Mouse (Mus musculus): ENCODE data around the gene Zfp169. TPM values are rescaled to one million over a fixed set of nuclear protein-coding genes. Genes with fewer than 3 reads are reported as not detected.
"Not testable (repeated sequence)": the region's sequence is repeated elsewhere in the genome, so short reads cannot be mapped to it uniquely, and the experiment has no call there.

Zfp169 gene
- polyA plus RNA-seq, 1 experiment = 3.4 TPM

DNA sequence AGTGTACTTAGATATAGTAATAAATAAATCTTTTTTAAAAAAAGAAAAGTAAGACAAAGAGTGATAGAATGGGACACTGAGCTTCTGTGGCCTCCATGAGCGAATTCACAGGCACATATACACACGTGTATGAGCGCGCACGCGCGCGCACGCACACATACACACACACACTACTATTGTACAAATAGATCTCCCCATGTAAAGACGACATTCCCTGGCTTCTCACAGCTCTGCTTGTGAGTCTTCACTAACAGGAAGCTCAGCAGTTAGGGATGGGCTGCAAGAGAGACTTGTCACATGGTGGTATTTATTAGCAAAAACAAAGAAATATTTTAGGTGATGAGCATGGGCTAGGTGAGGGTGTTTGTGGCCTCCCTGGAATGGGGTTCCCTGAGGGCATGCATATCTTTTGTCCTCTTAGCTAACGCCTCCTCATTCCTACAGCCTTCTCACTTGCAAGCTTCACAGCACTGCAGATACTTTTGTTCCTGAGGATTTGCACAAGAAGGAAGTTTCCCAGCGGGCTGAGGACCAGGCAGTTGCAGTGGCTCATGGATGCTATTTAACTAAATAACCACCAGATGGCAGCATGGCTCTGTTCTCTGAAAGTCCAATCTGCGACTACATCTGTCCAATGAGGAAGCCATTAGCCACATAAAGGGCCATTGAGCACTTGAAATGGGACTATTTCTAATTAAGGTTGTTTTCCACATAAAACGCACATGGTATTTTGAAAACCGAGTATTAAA is 15.0 kb upstream of the Zfp169 start:
- WGBS = 53% methylated on average over 15 of the region's 15 CpGs
- peak; percentile 53 for DNase-seq (ENCODE audit: low read depth, low spot score)

DNA sequence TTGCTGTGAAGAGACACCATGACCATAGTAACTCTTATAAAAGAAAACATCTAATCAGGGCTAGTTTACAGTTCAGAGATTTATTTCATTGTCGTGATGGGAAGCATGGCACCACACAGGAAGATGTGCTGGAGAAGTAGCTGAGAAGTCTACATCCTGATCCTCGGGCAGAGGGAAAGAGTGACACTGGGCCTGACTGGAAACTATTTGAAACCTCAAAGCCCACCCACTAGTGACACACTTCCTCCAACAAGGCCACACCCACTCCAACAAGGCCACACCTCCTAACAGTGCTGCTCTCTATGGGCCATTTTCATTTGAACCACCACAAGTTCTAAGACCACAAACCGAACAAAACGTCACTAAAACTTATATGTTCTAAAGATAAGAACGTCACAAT is 12.5 kb upstream of the Zfp169 start:
- WGBS = 72% methylated on average over 5 of the region's 5 CpGs
- DNase-seq (ENCODE audit: low read depth, low spot score) = no peak

DNA sequence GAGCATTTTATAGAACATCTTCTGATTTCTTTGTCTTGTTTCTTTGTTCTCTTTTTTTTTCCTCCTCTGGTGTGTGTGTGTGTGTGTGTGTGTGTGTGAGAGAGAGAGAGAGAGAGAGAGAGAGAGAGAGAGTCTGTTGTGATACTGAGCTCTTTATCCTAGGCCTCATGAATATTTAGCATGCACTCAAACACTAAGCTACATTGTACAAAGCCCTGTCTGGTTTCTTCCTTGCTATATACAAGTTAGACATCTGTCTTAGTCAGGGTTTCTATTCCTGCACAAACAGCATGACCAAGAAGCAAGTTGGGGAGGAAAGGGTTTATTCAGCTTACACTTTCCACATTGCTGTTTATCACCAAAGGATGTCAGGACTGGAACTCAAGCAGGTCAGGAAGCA is 5.9 kb upstream of the Zfp169 start:
- DNase-seq (ENCODE audit: low read depth, low spot score) = not testable (repeated sequence)

DNA sequence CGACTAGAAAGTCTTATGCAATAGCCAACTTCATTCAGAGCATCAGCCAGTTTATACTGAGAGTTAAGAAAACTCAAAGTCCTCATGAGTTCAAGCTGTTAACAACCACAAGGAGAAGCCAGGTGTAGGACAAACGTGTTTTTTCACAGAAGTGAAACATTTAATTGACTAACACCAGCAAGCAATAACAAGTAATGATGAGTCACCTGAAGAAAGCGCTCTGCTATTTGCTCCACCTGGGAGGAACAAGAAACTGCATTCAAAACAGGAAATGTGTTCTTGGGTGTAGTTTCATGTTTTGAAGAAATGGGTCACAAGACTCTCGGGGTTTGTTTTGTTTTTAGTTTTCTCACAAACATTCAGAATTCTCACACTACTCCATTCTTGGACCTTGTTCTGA is 2.6 kb upstream of the Zfp169 start:
- no peak for DNase-seq (ENCODE audit: low read depth, low spot score)
- WGBS = 29% methylated on average over 4 of the region's 4 CpGs

DNA sequence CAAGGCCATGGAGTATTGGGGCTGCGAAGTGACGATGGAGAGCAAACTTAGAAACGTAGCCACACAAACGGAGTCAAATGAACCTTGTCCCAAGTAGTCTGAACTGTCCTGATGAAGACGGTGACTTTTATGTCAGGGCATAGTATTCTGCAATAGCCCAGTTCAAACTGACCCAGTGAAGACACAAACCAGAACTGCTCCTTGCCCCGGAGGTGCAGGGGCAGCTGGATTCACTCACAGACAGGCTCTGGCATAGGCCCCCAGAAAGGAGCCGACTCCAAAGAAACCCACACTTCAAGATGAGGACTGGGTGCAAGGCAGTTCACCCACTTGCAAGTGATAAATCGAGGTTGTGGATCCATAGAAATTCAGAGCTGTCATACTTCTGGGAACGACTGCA is 4.6 kb downstream of the Zfp169 start:
- 82% methylated on average over 9 of the region's 9 CpGs for WGBS
- DNase-seq (ENCODE audit: low read depth, low spot score) = no peak

DNA sequence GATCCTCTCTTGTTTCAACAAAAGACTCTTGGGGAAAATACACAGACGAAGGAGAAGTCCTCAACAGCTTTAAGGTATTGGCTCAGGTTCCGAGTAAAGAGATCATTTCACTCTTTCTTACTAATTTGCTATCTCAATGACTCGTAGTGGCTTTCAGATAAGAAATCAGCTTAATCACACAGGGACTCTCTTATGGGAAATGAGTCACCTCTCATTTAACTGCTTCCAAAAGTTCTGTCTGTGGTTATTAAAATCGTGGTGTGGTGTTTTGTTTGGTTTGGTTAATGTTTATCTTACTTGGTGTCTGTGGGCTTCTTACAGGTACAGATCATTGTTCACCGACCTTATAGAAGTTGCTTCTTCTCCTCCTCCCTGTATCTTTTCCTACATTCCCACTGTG is 10.8 kb downstream of the Zfp169 start:
- 38% methylated on average over 5 of the region's 5 CpGs for WGBS
- DNase-seq (ENCODE audit: low read depth, low spot score) = no peak

DNA sequence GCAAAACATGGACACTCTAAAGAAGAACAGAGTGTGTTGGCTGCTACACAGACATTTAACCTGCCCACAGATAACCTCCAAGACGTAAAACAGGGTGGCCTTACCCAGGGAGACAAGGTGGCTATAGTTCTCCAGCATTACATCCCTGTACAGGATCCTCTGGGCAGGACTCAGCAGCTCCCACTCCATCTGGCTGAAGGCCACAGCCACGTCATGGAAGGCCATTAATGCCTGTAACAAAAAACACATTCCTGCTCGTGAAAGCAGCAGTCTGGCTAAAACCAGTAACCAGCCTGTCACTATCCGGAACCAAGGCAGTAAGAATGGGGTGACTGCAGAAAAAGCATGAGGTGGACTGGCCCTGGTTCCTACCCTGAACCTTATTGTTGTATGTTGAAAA is 14.6 kb downstream of the Zfp169 start:
- WGBS = 63% methylated on average over 4 of the region's 4 CpGs
- DNase-seq (ENCODE audit: low read depth, low spot score) = no peak

DNA sequence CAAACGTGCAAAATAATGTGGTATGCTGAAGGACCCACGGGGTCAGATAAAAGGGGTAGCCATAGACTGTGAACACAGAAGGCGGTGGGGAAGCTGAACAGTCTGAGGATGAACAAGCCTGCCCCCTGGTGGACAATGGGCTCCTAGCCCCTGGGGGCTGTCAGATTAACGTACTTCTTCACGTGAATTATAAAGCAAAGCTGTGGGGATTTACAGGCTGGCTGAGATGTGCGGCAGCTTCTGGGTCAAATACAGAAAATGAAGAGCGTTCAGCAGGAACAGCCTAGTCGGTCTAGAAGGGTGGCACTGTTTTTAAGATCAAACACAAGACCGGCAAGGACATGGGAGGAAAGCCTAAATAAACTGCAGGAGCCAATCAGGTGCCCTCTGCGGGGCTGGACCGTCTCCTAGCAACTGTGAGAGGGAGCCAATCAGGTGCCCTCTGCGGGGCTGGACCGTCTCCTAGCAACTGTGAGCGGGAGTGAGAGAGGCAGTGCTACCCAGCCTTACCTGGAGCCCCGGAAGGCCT is 15.5 kb downstream of the Zfp169 start:
- no peak for DNase-seq (ENCODE audit: low read depth, low spot score)
- WGBS = 64% methylated on average over 15 of the region's 15 CpGs

DNA sequence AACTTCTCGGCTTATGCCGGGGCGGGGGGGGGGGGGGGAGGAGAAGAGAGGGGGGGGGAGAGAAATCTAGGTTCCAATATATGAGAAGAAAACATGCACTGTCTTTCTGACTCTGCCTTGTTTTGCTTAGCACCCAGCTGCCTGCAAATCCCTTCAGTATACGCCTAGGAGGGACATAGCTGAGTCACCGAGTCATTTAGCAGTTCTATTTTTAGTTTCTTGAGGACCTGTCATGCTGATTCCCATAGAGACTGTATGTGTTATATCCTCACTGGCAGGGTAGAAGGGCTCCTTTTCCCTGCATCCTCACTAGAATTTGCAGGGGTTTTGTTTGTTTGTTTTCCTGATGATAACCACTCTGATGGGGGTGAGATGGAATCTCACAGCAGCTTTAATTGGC is 20.1 kb downstream of the Zfp169 start:
- DNase-seq (ENCODE audit: low read depth, low spot score) = no peak
- WGBS = 71% methylated on average over 5 of the region's 5 CpGs

DNA sequence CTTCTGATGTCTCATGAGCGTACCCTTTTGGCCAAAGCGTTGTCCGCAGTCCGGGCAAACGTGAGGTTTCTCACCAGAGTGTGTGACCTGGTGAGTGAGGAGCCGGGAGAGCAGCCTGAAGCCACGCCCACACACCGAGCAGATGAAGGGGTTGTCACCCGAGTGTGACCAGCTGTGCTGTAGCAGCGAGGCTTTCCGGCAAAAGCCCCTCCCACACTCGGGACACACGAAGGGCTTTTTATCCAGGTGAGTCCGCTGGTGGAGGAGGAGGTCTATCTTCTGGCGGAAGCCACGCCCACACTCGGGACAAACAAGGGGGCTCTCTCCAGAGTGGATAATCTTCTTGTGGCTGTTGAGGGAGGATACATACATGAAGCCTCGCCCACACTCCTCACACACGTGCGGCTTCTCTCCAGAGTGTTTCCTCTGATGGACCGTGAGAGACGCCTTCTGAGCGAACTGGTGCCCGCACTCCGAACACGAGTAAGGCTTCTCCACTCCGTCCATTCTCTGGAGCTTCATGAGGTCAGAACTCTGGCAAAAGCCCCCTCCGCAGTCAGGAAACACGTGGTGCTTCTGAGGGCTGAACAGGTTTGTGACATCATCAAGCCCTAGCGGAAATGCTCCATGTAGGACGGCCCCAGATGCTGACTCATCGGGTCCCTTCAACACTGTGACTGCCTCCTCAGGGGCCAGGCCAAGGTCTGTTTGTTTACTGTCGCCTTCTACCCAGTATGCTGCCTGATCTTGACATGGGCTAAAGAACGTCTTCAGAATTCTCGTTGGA is 22.7 kb downstream of the Zfp169 start:
- DNase-seq (ENCODE audit: low read depth, low spot score) = no peak
- 92% methylated on average over 35 of the region's 35 CpGs for WGBS

DNA sequence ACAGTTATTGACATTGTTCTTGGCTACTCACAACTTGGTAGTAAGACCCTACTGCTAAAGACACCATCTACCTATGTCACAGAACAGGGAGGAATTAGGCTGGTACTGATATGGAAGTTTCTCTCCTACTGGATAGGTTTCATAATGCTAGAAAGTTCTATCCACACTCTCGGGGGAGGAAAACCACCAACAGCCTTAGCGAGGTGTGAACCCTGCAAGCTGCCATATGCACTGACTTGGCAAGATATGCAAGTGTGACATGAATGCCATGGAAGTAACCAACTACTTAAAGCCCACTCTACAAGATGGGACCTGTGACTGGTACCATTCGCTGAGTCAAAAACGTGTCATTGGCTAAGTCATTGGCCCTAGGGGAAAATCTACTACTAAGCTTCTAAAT is 29.6 kb downstream of the Zfp169 start:
- 94% methylated on average over 4 of the region's 4 CpGs for WGBS
- no peak for DNase-seq (ENCODE audit: low read depth, low spot score)

DNA sequence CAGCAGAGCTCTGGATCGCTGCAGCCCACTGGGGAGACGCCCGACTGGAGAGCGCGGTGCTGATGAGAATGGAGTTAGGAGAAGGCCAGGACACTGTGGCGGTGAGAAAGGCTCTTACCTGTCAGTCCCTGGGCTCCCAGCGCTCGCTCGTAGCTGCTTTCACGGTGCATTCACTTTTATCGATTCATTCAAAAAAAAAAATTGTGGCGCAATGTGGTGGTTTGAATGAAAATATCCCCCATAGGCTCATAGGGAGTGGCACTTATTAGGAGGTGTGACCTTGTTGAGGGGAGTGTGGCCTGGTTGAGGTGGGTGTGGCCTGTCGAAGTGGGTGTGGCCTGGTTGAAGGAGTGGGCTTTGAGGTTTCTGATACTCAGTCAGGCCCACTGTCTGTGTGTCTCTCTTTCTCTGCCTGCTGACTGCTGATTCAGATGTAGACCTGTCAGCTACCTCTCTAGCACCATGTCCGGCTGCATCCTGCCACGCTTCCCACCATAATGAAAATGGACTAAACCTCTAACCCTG is 44.5 kb downstream of the Zfp169 start:
- 61% methylated on average over 15 of the region's 15 CpGs for WGBS
- DNase-seq (ENCODE audit: low read depth, low spot score) = no peak

DNA sequence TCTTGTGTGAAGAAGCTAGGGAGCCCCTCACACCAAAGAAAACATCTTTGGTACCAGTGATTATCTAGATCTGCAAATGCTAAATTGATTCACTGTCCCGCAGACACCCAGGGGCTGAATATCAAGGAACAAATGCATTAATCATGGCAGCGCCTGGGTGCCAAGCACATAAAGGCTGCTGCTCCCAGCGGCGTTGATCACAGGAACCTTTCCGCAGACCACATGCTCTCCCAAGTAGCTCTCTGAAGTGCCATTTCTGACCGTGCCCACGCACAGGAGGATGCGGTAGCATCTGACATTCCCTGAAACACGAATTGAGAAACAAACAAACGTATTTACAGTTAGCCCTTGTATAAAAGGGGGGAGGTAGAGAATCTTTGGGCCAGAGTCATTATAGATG is 47.1 kb downstream of the Zfp169 start:
- WGBS = 69% methylated on average over 10 of the region's 10 CpGs
- DNase-seq (ENCODE audit: low read depth, low spot score) = no peak

DNA sequence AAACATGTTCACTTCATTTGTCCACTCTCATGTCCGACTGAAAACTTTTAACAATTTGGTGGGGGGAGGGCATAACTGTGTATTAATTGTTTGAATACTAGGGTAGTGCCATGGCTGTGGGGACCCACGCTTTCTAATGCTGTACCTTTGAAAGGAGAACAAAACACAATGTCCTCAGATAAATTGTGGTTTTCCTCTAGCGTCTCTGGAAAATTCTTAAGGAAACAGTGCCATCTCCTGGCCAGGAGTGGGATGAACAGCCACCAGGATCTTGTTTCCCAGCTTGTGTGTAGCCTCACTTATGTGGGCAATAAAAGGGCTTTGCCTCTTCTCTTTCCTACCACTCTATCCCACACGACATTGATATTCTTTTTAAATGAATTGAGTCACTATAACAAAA is 49.1 kb downstream of the Zfp169 start:
- WGBS = 11% methylated on average over 4 of the region's 4 CpGs
- DNase-seq (ENCODE audit: low read depth, low spot score) = peak; percentile 39

DNA sequence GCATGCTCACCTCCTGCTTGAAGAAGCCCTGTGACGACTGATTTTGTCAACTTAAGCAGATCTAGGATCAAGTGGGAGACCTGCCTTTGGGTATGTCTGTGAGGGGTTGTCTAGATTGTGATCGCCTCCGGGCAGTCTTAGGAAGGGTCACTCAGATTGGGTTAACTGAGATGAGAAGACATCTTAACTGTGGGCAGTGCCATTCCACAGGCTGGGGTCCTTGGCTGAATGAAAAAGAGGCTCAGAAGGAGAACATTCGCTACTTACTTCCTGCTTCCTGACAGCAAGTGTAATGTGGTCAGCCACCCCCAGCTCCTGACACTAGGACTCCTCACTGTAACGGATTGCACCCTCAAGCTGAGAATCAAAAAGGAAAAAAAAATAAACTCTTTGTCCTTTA is 54.0 kb downstream of the Zfp169 start:
- no peak for DNase-seq (ENCODE audit: low read depth, low spot score)
- WGBS = 81% methylated on average over 5 of the region's 5 CpGs

DNA sequence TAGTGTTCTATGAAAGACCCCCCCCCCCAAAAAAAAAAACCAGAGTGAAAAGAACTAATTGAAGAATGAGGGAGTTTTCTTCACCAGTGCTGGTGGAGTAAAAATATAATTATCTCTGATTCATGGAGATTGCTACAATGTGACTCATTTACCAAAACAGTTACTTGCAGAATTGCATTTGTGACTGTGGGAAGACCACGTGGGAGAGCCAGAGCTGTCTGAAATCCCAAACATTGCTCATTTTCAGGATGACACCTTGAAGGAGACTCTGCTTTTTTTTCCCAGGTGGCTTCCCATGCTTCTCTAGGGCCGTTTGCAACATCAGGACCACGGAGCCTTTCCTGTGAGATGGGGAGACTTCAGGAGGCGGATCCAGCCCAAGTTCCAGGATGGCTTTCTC is 65.1 kb downstream of the Zfp169 start:
- WGBS = 62% methylated on average over 4 of the region's 4 CpGs

DNA sequence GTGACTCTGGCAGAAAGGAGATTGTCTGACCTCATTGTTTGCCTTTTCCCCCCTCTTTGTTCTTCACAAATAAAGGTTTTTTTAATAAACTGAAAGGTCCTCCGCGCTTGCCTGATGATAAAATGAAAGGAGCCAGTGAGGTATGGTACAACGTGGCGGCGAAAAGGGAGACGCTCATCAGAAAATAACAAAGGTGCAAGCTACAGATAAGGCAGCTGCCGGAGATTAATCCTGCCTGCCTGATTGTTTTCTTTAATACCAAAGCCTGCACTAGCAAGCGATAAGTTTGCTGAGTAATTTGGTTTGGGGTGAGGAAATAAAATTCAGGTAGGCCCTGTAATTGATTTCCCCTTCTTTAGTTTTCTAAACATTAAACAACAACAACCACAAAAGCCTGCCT is 69.3 kb downstream of the Zfp169 start:
- no peak for DNase-seq (ENCODE audit: low read depth, low spot score)
- 55% methylated on average over 8 of the region's 8 CpGs for WGBS

More for the DNA sequence above, 65.1 kb downstream of the Zfp169 start:
- no peak for DNase-seq (ENCODE audit: low read depth, low spot score)

DNA sequence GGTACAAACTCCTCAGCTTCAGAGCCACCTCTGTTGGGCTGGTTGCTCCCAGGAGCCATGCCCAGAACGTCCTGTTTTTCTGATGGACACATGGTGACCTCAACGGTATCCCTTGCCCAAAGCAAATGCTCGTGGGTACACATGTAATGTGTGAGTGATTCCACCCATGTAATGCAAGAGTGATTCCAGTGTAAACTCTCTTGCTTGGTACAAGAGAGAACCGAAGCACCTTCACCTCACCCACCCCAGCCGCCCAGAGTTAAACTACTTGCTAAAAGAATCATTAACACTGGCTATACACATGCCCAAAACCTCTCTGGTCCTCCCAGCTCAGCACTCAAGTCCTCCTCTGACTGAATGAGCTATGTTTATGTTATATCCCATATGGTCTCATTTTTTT is 74.9 kb downstream of the Zfp169 start:
- WGBS = 43% methylated on average over 5 of the region's 5 CpGs
- no peak for DNase-seq (ENCODE audit: low read depth, low spot score)
